Mouse (Mus musculus) heart, embryonic 13.5 days (tissue): ENCODE results near the gene Tmc3. TPM values are rescaled to one million over a fixed set of nuclear protein-coding genes. Genes with fewer than 3 reads are reported as not detected.

Experiments
- polyA plus RNA-seq: library from polyadenylated mRNA; unstranded; fragments of >200 nt; fragmentation: Nextera tagmentation; extraction: Ambion mirVana; gene quantifications from 2 replicates; pipeline ENCODE4 v1.2.1, GENCODE M21; 2015

Gene Tmc3
- polyA plus RNA-seq, 1 experiment from 2014 or later = 0.53 TPM

Other genes with a start within 250 kb of the Tmc3 start
- gene Stard5, start 47.0 kb downstream of the Tmc3 start, polyA plus RNA-seq = 28.5 and 28.9 TPM in 2 replicates
- gene Il16, start 160.8 kb downstream of the Tmc3 start, polyA plus RNA-seq = 2.6 TPM in 2 replicates
- 4.0 and 4.4 TPM in 2 replicates for gene Cfap161, start 210.0 kb downstream of the Tmc3 start, polyA plus RNA-seq